Mouse (Mus musculus) small intestine, adult 2 months (tissue): Measurements from ENCODE around the gene Dab1.

Source experiments
- CTCF ChIP-seq: fragments of 200-500 bp; IDR thresholded peaks from 2 replicates; pipeline ENCODE4 v1.5.1; 2012; ENCODE audit warnings: low read depth, mild to moderate bottlenecking, control low read depth, inconsistent platforms, low read length, moderate library complexity, mixed read lengths; ENCODE audit not compliant: insufficient replicate concordance, insufficient read length; ENCODE audit errors: extremely low read depth
- POLR2A ChIP-seq: fragments of 200-500 bp; IDR thresholded peaks from 2 replicates; pipeline ENCODE4 v1.6.1; 2012; ENCODE audit warnings: low read depth, mild to moderate bottlenecking, control low read depth, inconsistent platforms, low read length, moderate library complexity

GRCm38 (mm10) chr4:104257776-104258175, 638.6 kb downstream of the Dab1 start:
- TF ChIP-seq CTCF (no peak), POLR2A (no peak)
